Mouse (Mus musculus) CH12.LX (cell line): ENCODE data around the gene G430095P16Rik. TPM values are rescaled to one million over a fixed set of nuclear protein-coding genes. Genes with fewer than 3 reads are reported as not detected.

Source experiments
- polyA plus RNA-seq: library from polyadenylated mRNA; unstranded; fragments of >175 nt; gene quantifications from 2 replicates; pipeline ENCODE4 v1.2.1, GENCODE M21; 2012; ENCODE audit warnings: low read depth; ENCODE audit not compliant: insufficient read length
- total RNA-seq, 2 experiments: library from RNA; depleted of rRNA; stranded (reverse); fragments of 300-350 nt in 1 of 2; fragments of >200 nt in 1 of 2; gene quantifications; 2 replicates each; pipeline ENCODE4 v1.2.3; 2012 to 2014

The G430095P16Rik gene
- total and polyA plus RNA-seq, 3 experiments, result 0.17 TPM; not detected in 2

Other genes starting within 250 kb of the G430095P16Rik start
- 22.7 and 30.3 TPM in 2 replicates for gene Ier2, start 60.2 kb upstream of the G430095P16Rik start, total RNA-seq (2012; rRNA removed)
- gene Ier2, start 60.2 kb upstream of the G430095P16Rik start, total RNA-seq (2014; rRNA removed), result 30.9 and 35.4 TPM in 2 replicates
- gene Ier2, start 60.2 kb upstream of the G430095P16Rik start, polyA plus RNA-seq, result 25.7 and 26.3 TPM in 2 replicates
- 157 and 160 TPM in 2 replicates for gene Trmt1, start 36.7 kb upstream of the G430095P16Rik start, total RNA-seq (2012; rRNA removed)
- gene Trmt1, start 36.7 kb upstream of the G430095P16Rik start, total RNA-seq (2014; rRNA removed), result 77.0 and 94.5 TPM in 2 replicates
- gene Trmt1, start 36.7 kb upstream of the G430095P16Rik start, polyA plus RNA-seq, result 140 and 157 TPM in 2 replicates
- gene Nacc1, start 35.1 kb upstream of the G430095P16Rik start, total RNA-seq (2012; rRNA removed), result 45.1 and 49.0 TPM in 2 replicates
- gene Nacc1, start 35.1 kb upstream of the G430095P16Rik start, total RNA-seq (2014; rRNA removed), result 21.9 and 23.3 TPM in 2 replicates
- gene Nacc1, start 35.1 kb upstream of the G430095P16Rik start, polyA plus RNA-seq, result 73.0 and 84.1 TPM in 2 replicates
- gene Lyl1, start 21.6 kb upstream of the G430095P16Rik start, total RNA-seq (2012; rRNA removed), result 38.5 and 45.5 TPM in 2 replicates
- 20.3 and 20.6 TPM in 2 replicates for gene Lyl1, start 21.6 kb upstream of the G430095P16Rik start, total RNA-seq (2014; rRNA removed)
- gene Lyl1, start 21.6 kb upstream of the G430095P16Rik start, polyA plus RNA-seq, result 53.2 and 54.5 TPM in 2 replicates
- 0.76 and 1.1 TPM in 2 replicates for gene Nfix, start 77.3 kb downstream of the G430095P16Rik start, total RNA-seq (2012; rRNA removed)
- gene Nfix, start 77.3 kb downstream of the G430095P16Rik start, total RNA-seq (2014; rRNA removed), result 0.09 and 0.19 TPM in 2 replicates
- gene Nfix, start 77.3 kb downstream of the G430095P16Rik start, polyA plus RNA-seq, result 8.6 and 10.5 TPM in 2 replicates
- gene Dand5, start 99.8 kb downstream of the G430095P16Rik start, total RNA-seq (2012; rRNA removed), result 1.7 TPM in 2 replicates
- gene Dand5, start 99.8 kb downstream of the G430095P16Rik start, total RNA-seq (2014; rRNA removed), result 1.4 and 1.8 TPM in 2 replicates
- 1.5 and 1.7 TPM in 2 replicates for gene Dand5, start 99.8 kb downstream of the G430095P16Rik start, polyA plus RNA-seq
- gene Gadd45gip1, start 108.5 kb downstream of the G430095P16Rik start, total RNA-seq (2012; rRNA removed), result 53.6 and 59.7 TPM in 2 replicates
- gene Gadd45gip1, start 108.5 kb downstream of the G430095P16Rik start, total RNA-seq (2014; rRNA removed), result 56.6 and 56.9 TPM in 2 replicates
- gene Gadd45gip1, start 108.5 kb downstream of the G430095P16Rik start, polyA plus RNA-seq, result 56.6 and 57.6 TPM in 2 replicates
- 87.0 and 115 TPM in 2 replicates for gene Rad23a, start 117.7 kb downstream of the G430095P16Rik start, total RNA-seq (2012; rRNA removed)
- 66.4 and 66.5 TPM in 2 replicates for gene Rad23a, start 117.7 kb downstream of the G430095P16Rik start, total RNA-seq (2014; rRNA removed)
- gene Rad23a, start 117.7 kb downstream of the G430095P16Rik start, polyA plus RNA-seq, result 135 and 143 TPM in 2 replicates
- gene Calr, start 123.9 kb downstream of the G430095P16Rik start, total RNA-seq (2012; rRNA removed), result 395 and 738 TPM in 2 replicates
- gene Calr, start 123.9 kb downstream of the G430095P16Rik start, total RNA-seq (2014; rRNA removed), result 627 and 669 TPM in 2 replicates
- gene Calr, start 123.9 kb downstream of the G430095P16Rik start, polyA plus RNA-seq, result 1,181 and 1,636 TPM in 2 replicates
- gene Farsa, start 134.0 kb downstream of the G430095P16Rik start, total RNA-seq (2012; rRNA removed), result 142 and 165 TPM in 2 replicates
- 144 and 146 TPM in 2 replicates for gene Farsa, start 134.0 kb downstream of the G430095P16Rik start, total RNA-seq (2014; rRNA removed)
- 175 and 192 TPM in 2 replicates for gene Farsa, start 134.0 kb downstream of the G430095P16Rik start, polyA plus RNA-seq
- not detected in 2 replicates for gene Syce2, start 149.1 kb downstream of the G430095P16Rik start, total RNA-seq (2012; rRNA removed)
- not detected in 2 replicates for gene Syce2, start 149.1 kb downstream of the G430095P16Rik start, total RNA-seq (2014; rRNA removed)
- 0.54 TPM in 1 of 2 replicates, not detected in the other for gene Syce2, start 149.1 kb downstream of the G430095P16Rik start, polyA plus RNA-seq
- gene Gcdh, start 170.9 kb downstream of the G430095P16Rik start, total RNA-seq (2012; rRNA removed), result 26.2 and 27.3 TPM in 2 replicates
- gene Gcdh, start 170.9 kb downstream of the G430095P16Rik start, total RNA-seq (2014; rRNA removed), result 16.4 and 20.6 TPM in 2 replicates
- 13.7 and 17.7 TPM in 2 replicates for gene Gcdh, start 170.9 kb downstream of the G430095P16Rik start, polyA plus RNA-seq
- gene Klf1, start 178.9 kb downstream of the G430095P16Rik start, total RNA-seq (2012; rRNA removed), result 0.34 and 0.38 TPM in 2 replicates
- 0.20 and 0.24 TPM in 2 replicates for gene Klf1, start 178.9 kb downstream of the G430095P16Rik start, total RNA-seq (2014; rRNA removed)
- 0.20 and 0.26 TPM in 2 replicates for gene Klf1, start 178.9 kb downstream of the G430095P16Rik start, polyA plus RNA-seq
- 12.8 and 13.6 TPM in 2 replicates for gene Dnase2a, start 185.6 kb downstream of the G430095P16Rik start, total RNA-seq (2012; rRNA removed)
- 15.0 and 18.4 TPM in 2 replicates for gene Dnase2a, start 185.6 kb downstream of the G430095P16Rik start, total RNA-seq (2014; rRNA removed)
- gene Dnase2a, start 185.6 kb downstream of the G430095P16Rik start, polyA plus RNA-seq, result 25.4 and 31.4 TPM in 2 replicates
- 0.08 and 0.21 TPM in 2 replicates for gene Mast1, start 214.4 kb downstream of the G430095P16Rik start, total RNA-seq (2012; rRNA removed)
- not detected in 2 replicates for gene Mast1, start 214.4 kb downstream of the G430095P16Rik start, total RNA-seq (2014; rRNA removed)
- gene Mast1, start 214.4 kb downstream of the G430095P16Rik start, polyA plus RNA-seq, result 0.34 and 0.55 TPM in 2 replicates
- gene Rtbdn, start 224.0 kb downstream of the G430095P16Rik start, total RNA-seq (2012; rRNA removed), result 0.17 and 0.21 TPM in 2 replicates
- gene Rtbdn, start 224.0 kb downstream of the G430095P16Rik start, total RNA-seq (2014; rRNA removed), result not detected in 2 replicates
- gene Rtbdn, start 224.0 kb downstream of the G430095P16Rik start, polyA plus RNA-seq, result 0.93 and 1.8 TPM in 2 replicates
- 1.8 and 3.1 TPM in 2 replicates for gene Gm49661, start 246.4 kb downstream of the G430095P16Rik start, total RNA-seq (2012; rRNA removed)
- gene Gm49661, start 246.4 kb downstream of the G430095P16Rik start, total RNA-seq (2014; rRNA removed), result not detected in 2 replicates
- gene Gm49661, start 246.4 kb downstream of the G430095P16Rik start, polyA plus RNA-seq, result not detected in 2 replicates
- gene Prdx2, start 246.6 kb downstream of the G430095P16Rik start, total RNA-seq (2012; rRNA removed), result 218 and 231 TPM in 2 replicates
- gene Prdx2, start 246.6 kb downstream of the G430095P16Rik start, total RNA-seq (2014; rRNA removed), result 231 and 232 TPM in 2 replicates
- gene Prdx2, start 246.6 kb downstream of the G430095P16Rik start, polyA plus RNA-seq, result 158 and 159 TPM in 2 replicates
- gene Rnaseh2a, start 246.8 kb downstream of the G430095P16Rik start, total RNA-seq (2012; rRNA removed), result 104 and 115 TPM in 2 replicates
- 71.6 and 76.2 TPM in 2 replicates for gene Rnaseh2a, start 246.8 kb downstream of the G430095P16Rik start, total RNA-seq (2014; rRNA removed)
- 83.1 and 88.1 TPM in 2 replicates for gene Rnaseh2a, start 246.8 kb downstream of the G430095P16Rik start, polyA plus RNA-seq